Mouse (Mus musculus): ENCODE data around the gene Slco6d1. TPM values are rescaled to one million over a fixed set of nuclear protein-coding genes. Genes with fewer than 3 reads are reported as not detected.

Gene Slco6d1
- polyA plus RNA-seq, 1 experiment from 2014 or later: not detected

Small RNA genes lying within 50 kb of the gene (microRNA-seq; reads per million reads assigned to microRNA genes)
- gene Gm26134: not detected
